Mouse (Mus musculus): Measurements from ENCODE around the gene Dnajb4.

DNA sequence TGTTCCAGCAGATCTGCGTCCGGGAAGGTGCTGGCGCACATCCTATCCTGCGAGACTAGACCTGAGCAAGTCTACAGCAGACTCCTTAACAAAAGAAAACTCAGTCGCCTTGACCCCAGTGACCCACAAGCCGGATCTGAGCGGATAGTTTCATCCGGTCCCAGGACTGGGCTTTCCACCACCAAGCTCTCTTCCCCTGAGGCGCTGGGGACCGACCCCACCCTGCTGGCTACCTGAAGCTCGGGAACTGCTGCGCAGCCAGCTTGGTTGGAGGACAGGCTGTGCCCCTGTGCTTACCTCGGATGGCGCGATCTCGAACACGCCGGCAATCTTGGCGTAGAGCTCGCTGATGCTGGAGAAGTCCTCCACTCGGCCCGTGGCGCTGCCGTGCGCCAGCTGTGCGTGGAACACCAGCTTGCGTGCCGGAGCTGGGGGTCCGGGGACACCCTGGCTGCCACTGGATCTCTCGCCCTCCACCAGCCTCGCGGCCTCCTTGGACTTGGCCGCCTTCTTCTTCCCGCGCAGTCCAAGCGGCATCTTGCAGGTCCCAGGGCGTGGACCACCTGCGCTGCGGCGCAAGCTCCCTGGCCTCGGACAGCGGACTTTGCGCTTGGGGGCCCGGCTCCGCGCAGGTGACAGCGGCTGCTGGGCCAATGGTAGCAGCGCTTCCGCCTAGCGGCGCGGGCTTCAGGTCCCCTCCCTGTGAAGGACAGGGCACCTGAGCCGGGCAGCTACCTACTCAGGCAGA lies 44.6 kb downstream of the Dnajb4 start:
- no peak for TF ChIP-seq POLR2A (IDR thresholded peaks at IDR 0.05; ENCODE audit: insufficient read depth, low read depth, low read length)
- TF ChIP-seq CTCF (IDR thresholded peaks at IDR 0.05; ENCODE audit: insufficient read depth, low read depth, low read length): no peak
